Mouse (Mus musculus): ENCODE measurements around the gene Frem2.
A peak's percentile ranks its signal among the peaks of the same experiment; 100 is the strongest.

The Frem2 gene

DNA sequence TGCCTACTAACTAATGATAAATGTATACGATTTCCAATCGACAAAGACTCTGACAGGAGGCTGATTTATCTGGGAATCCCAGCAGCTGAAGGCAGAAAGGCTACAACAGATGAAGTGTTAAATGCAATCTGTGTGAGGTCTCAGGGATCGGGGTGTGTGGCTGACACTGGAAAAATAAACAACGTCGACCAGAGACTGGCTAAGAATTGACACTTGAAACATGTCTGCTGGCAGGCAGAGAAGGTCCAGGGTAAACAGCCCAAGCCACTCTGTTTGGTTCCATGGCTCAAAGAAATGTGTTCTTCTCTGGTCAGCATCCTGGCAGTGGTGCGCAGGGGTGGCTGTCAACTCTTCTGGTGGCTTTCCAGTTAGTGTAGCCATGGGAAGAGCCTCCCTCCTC, 98.1 kb downstream of the Frem2 start:
- ATAC-seq (ENCODE audit: insufficient number of reproducible peaks, low FRiP score, low TSS enrichment), result no peak

DNA sequence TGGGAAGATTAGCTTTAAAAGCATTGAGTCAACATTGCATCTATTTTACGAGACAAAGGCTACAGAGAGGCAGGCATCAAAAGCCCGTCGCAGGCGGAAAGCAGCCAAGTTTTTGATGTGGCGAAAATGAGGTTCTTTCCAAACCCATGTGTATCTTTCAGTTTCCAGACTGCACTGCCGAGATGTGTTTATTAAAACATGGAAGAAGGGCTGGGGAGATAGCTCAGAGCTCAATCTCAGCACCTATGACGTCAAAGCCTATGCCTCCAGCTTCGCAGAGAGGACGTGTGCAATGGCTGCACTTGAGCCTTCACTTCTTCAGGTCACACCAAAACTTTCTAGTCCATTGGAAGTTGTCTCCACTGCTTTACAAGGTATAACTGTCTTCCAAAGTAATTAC, 98.9 kb downstream of the Frem2 start:
- no peak for ATAC-seq (ENCODE audit: insufficient number of reproducible peaks, low FRiP score, low TSS enrichment)

DNA sequence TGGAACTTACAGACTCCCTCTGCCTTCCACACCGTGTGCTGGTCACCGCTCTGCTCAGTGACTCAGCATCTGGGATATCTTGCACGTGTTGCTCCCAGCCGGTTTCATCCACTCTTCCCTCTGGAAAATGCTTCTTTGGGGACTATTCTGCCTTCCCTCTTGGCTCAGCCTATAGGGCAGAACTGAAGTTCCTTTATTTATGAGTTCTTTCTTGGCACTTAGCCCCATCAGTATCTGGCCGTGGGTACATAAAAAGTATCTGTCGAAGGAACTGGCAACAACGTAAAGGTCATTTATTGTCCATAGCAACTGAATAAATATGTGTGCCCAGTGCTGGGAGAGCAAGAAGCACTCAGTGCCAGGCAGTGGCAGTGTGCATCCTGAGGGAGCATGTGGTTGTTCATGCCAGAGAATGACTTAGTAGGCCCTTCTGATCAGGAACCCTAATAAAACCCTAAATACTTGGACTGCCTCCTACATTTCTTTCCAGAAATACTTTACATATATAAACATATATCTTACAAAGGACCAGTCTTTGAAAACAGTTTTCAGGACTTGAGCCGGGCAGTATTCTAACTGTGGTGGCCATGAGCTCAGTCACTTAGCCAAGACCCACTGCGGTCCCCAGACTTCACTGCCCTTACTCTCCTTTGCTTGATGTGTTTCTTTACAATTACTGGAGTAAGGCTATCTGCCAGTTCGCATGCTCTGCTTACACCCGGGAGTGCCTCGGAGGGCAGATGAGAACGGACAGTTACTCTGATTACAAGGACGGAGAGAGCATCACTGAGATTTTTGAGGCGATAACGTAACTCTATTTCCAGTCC, 99.6 kb downstream of the Frem2 start:
- no peak for ATAC-seq (ENCODE audit: insufficient number of reproducible peaks, low FRiP score, low TSS enrichment)

DNA sequence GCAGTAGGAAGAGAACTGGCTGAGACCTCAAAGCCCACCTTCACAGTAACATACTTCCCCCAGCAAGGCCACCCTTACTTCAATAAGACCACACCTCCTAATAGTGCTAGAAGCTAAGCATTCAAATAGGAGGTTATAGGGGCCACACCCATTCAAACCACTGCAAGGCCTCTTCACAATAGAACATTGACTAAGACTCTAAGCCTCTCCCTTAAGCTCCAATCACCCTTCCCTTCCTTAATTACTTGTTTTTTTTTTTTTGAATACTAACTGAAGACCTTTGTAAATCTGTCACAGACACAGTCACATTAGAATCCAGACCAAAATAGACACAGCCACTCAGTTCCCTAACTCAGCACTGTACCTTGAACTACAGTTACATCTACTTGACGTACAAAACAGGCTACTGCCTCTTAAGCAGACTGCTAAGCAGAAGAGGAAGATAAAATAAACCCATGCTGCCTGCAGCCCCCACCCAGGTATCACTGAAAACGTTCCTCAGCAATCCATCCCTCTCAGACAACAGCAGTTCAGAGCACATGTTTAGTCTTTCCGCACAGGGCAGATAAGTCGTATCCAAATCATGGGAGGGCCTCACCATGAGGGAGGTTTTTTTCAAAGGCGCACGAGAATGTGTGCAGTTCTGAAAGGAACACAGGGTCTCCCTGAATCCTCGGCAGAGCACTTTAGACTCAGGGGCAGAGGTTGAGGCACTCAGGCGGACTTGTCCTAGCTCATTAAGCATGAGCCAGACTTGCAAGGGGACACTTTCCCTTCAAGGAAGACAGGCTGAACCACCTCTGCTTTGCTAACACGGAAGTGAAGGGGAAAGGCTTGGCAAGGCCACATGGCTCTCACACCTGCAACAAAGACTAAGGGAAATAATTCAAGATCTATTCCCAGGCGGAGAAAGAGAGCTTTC, 101.9 kb downstream of the Frem2 start:
- ATAC-seq (ENCODE audit: insufficient number of reproducible peaks, low FRiP score, low TSS enrichment), result no peak

DNA sequence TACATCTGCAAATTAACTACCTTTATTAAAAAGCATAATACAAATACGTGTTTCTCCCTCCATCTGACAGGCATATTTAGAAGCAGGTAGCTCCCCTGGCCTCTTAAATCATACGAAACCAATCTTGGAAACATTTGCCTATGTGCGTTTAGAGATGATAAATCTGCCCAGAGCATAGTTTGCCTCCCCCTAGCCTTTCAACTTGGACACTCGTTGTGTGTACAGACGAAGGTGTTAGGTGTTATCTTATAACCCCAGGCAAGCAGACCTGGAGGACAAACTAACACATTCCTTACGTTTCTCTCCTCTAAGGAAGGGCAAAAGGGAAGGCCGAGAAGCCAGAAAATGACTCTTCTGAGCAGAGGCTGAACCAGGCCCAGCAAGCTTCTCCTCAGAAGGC, 104.5 kb downstream of the Frem2 start:
- no peak for ATAC-seq (ENCODE audit: insufficient number of reproducible peaks, low FRiP score, low TSS enrichment)

DNA sequence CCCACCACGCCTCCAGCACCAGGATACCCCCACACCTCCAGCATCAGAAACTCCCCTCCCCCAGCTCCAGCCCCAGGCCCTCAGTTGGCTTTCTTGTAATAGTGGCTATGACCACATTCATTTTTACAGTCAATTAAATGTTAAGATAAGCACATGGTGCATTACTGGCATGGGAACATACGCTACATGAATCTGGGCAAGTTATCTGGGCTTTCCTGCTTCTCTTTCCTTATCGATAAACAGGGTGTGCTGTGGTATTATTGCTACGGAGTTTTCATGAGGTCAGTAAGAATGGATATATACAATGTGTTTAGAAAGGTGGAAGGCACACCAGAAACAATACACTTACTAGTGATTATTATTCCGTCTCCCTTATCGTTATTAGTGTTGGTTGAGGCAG, 125.1 kb downstream of the Frem2 start:
- no peak for ATAC-seq (ENCODE audit: insufficient number of reproducible peaks, low FRiP score, low TSS enrichment)

GRCm38 (mm10) chr3:53530305-53530704, 126.8 kb downstream of the Frem2 start:
- ATAC-seq (ENCODE audit: insufficient number of reproducible peaks, low FRiP score, low TSS enrichment), result no peak

DNA sequence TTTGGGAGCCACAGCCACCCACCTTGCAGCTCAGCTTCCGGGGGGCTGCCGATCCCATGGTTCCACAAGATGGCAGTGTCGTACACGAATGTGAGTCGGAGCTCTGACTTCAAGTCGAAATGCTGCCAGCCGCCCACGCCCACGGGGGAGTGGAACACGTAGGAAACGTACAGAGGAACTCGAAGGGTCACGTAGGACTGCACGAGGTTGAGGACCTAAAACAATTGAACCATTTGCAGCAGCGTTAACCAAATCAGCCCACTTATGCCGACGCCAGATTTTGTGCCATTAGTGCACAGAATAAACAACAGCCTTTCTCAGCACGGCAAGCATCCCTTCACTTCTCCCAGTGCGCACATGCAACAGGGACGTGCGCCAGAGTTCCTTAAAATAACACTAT, 131.4 kb downstream of the Frem2 start:
- ATAC-seq (ENCODE audit: insufficient number of reproducible peaks, low FRiP score, low TSS enrichment), result peak; percentile 66

- ATAC-seq (ENCODE audit: insufficient number of reproducible peaks, low FRiP score, low TSS enrichment), result no peak
These were observed 134.4 kb downstream of the Frem2 start for GRCm38 (mm10) chr3:53522794-53523193.

- no peak for ATAC-seq (ENCODE audit: insufficient number of reproducible peaks, low FRiP score, low TSS enrichment)
These were observed 142.7 kb downstream of the Frem2 start for GRCm38 (mm10) chr3:53514221-53515065.

- ATAC-seq (ENCODE audit: insufficient number of reproducible peaks, low FRiP score, low TSS enrichment), result no peak
These were observed 144.1 kb downstream of the Frem2 start for GRCm38 (mm10) chr3:53513096-53513495.

DNA sequence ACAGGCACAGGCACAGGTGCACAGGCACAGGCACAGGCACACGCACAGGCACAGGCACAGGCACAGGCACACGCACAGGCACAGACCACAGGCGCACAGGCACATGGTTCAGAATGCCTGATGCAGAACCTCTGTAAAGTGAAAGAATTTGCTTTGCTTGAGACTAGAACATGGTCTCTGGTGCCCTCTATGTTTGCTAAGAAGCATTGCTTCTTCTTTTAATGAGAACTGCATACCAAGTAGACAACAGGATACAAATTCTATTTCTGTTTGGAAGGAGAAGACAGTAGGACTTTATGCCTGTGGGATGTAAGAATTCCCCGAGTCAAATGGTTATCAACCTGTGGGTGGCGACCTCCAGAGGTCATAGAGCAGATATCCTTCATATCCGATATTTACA, 154.7 kb downstream of the Frem2 start:
- peak; percentile 61; the same call in 1 of the 2 replicates for ATAC-seq (ENCODE audit: insufficient number of reproducible peaks, low FRiP score, low TSS enrichment)

DNA sequence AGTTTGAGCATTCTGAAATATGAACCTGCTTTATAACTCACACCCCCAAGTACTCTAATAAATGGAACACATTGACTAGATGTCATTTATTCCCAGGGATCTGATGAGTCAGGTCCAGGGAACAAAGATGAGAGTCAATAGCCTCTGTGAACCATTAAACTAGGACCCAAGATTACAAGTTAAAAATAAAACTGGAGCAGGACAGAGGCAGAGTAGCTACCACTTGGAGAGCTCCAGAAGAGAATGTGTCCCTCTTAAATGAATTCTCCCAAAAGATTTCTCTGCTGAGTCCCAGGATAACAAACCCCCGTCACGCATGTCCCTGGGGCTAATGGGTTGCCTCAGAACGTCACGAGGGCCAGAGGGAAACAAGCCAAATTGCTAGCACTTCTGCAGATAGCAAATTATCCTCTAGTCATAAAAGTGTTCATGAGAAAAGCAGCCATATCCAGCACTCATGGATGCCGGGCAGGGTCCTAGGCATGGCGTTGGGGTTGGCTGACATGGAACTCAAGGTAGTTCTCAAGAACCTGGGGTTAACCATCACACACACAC, 158.7 kb downstream of the Frem2 start:
- ATAC-seq (ENCODE audit: insufficient number of reproducible peaks, low FRiP score, low TSS enrichment), result no peak

DNA sequence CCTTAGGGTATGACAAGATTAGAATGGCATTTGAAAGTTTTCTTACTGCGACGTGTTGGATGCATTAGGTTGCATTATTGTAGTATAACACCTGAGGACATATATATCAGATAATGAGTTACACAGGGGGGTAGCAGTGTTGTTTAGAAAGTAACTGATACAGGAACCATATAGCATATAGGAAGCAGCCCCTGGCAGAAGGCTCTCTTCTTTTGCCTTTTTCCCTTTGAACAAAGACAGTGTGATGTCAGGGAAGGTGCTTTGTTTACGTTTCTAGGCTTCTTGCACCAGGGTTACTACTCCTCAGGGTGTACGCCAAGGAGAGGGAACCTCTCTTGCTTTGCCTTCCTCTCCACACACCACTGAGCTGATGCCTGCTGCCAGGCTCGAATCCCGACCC, 168.8 kb downstream of the Frem2 start, which contains the start of gene Stoml3:
Gene Stoml3, plus strand, starts transcription at position 301 of the 400 bp plus-strand sequence.
- ATAC-seq (ENCODE audit: insufficient number of reproducible peaks, low FRiP score, low TSS enrichment), result no peak

DNA sequence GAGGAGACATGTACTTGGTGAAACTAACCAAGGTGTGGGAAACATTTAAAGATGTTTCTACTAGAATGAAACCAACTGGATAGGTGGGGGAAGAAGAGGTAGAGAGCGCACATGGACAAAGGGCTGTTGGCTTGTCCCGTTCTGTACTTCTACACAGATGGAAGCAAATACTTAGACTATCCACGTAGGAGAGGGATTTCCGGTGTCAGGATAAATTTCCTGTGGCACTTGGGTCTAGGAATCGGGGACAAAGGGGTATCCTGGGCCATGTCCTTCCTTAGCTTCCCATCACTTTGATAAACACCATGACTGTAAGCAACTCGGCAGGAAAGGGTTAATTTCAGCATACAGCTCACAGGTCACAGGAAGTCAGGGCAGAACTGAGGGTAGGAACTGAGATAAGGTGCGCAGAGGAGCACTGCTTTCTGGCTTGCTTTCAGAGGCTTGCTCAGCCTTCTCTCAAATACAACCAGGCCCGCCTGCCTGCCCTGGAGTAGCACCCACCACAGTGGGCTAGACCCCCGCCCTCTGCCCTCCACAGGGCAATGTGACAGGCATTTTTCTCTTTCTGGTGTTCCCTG, 170.1 kb downstream of the Frem2 start:
- no peak for ATAC-seq (ENCODE audit: insufficient number of reproducible peaks, low FRiP score, low TSS enrichment)

DNA sequence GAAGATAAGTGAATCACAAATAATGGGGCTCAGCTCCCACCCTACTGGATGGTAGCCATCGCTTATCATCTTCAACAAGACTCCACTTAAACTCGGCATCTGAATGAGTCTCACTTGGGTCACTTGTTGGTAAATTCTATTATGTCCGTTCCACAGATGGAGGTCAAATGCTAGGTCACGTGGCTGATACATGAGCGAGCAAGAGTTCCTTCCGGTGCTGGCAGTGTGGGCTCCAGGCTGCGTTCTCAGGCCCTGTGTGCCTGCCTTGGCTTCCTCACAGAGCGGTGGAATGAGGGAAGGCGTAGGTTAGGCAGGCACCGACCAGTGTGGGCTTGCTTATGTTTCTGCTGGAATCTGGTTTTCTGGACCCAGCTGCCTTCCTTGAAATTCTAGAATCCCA, 170.6 kb downstream of the Frem2 start:
- ATAC-seq (ENCODE audit: insufficient number of reproducible peaks, low FRiP score, low TSS enrichment), result no peak

- ATAC-seq (ENCODE audit: insufficient number of reproducible peaks, low FRiP score, low TSS enrichment), result no peak
These were observed 173.6 kb downstream of the Frem2 start for GRCm38 (mm10) chr3:53483414-53484059.

DNA sequence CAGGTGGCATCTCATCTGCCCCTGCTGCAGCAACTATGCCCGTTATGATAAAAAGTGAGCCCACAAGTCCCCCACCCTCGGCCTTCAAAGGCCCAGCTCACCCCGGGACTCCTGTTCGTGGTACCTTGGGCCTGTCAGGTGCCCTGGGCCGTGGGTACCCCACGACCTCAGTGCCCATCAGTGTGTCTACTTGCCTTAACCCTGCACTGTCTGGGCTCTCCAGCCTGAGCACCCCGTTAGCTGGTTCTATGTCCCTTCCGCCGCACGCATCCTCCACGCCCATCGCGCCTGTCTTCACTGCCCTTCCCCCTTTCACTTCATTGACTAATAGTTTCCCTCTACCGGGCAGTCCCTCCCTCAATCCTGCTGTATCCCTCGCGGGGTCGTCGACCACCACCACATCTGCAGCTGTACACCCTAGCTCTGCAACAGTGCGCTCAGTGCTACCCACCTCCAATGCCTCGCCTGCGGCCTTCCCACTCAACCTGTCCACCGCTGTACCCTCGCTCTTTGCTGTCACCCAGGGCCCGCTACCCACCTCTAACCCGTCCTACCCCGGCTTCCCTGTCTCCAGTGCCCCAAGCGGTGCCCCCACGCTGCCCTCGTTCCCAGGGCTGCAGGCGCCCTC, 178.6 kb downstream of the Frem2 start:
- no peak for ATAC-seq (ENCODE audit: insufficient number of reproducible peaks, low FRiP score, low TSS enrichment)

GRCm38 (mm10) chr3:53477468-53477867, 179.7 kb downstream of the Frem2 start:
- no peak for ATAC-seq (ENCODE audit: insufficient number of reproducible peaks, low FRiP score, low TSS enrichment)

Data from cerebellum, adult (tissue).